Mouse (Mus musculus): ENCODE data around the gene Gbp10.
"Not testable (repeated sequence)": the region's sequence is repeated elsewhere in the genome, so short reads cannot be mapped to it uniquely, and the experiment has no call there.

The Gbp10 gene

DNA sequence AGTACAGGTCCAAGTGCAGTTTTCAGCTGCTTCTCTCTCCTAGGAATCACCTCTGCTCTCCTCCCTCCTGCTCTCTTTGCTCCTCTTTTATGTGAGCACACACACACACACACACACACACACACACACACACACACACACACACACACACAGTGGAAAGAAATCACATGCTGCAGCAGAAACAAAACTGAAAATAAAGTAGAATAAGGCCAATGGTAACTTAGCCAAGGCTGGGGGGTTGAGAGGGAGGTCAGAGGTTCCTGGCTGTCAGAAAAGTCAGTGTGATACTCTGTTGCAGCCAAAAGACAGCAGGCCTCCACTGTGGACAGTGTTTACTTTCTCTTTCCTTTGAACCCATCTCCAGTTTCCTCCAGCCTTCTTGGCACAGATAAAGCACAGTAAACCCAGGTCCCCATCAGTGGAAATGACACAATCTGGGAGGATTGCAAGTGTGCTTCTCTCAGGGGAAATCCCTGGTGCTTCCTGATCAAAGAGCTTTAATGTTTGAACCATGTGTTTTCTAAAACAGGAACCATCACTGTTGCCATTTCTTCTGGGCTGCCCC, at the start of gene Gbp10:
Gbp10 (minus strand) TSS at position 51 of the 565 bp plus-strand sequence.
- not testable (repeated sequence) for H3K4me1 ChIP-seq (replicated peaks; ENCODE audit: low read depth, low read length); H3K4me3 ChIP-seq (replicated peaks; ENCODE audit: low read length); H3K9me3 ChIP-seq (ENCODE audit: low read length); H3K36me3 ChIP-seq (ENCODE audit: insufficient read depth, low read length); H3K27me3 ChIP-seq (ENCODE audit: insufficient read depth, low read length)

DNA sequence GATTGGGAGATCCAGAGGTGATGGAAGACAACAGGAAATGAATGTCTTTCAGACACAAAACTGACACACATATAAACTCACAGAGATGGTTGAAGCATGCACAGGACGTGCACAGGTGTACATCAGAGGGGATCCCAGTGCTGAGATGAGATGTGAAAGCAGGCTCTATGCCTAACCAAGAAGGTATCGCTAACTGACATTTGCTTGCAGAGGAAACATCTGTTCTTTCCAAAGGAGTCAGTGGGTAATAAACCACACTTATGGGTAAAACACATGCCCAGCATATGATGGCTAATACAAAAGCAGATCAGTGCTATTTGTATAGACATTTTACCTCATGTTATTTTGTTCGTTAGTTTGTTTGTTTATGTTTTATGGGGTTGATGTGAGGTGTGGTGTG, 21.3 kb upstream of the Gbp10 start:
- not testable (repeated sequence) for H3K27me3 ChIP-seq (ENCODE audit: insufficient read depth, low read length); H3K36me3 ChIP-seq (ENCODE audit: insufficient read depth, low read length); H3K4me3 ChIP-seq (replicated peaks; ENCODE audit: low read length); H3K9me3 ChIP-seq (ENCODE audit: low read length)
- peaks cover 21% of the 10 kb centered on the region for H3K4me1 ChIP-seq (replicated peaks; ENCODE audit: low read depth, low read length)

DNA sequence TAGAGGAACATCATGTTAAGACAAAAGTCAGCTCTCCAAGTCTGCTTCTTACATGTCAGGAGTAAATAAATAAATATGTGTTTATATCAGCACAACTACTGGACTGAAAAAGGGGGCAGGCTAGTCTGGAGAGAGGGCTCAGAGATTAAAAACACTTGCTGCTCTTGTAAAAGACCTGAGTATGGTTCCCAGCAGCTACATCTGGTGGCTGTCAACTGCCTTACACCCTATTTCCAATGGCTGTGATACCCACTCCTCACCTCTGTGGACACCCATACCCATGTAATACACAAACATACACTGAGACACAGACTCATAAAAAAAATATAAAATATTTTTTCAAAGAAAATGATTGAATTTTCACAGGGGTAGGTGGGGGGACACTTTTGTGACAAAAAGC, 13.2 kb upstream of the Gbp10 start:
- TF ChIP-seq NANOG (IDR thresholded peaks at IDR 0.05; ENCODE audit: borderline replicate concordance, low read length): no peak
- TF ChIP-seq CTCF (conservative IDR thresholded peaks at IDR 0.05; ENCODE audit: low read length): no peak
- no peak for TF ChIP-seq POU5F1 (IDR thresholded peaks at IDR 0.05; ENCODE audit: borderline replicate concordance, low read length)

DNA sequence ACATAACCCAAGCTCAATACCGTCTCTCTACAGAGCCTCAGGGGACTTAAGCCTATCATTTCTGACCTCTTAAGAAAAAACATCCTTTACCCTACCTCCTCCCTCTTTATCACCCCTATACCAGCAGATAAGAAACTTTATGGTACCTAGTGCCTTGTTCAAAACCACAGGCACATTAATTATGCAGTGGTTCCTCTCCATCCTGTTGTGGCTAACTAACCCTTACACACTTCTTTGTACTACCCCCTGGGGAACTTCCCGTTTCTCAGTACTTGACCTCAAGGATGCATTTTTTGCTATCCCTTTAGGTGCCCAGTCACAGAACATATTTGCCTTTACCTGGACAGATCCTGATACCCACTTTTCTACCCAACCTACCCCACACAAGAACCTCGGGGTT, 5.4 kb upstream of the Gbp10 start:
- H3K27me3 ChIP-seq (ENCODE audit: insufficient read depth, low read length); H3K9me3 ChIP-seq (ENCODE audit: low read length); H3K4me3 ChIP-seq (replicated peaks; ENCODE audit: low read length); H3K36me3 ChIP-seq (ENCODE audit: insufficient read depth, low read length); H3K4me1 ChIP-seq (replicated peaks; ENCODE audit: low read depth, low read length): not testable (repeated sequence)

More for the DNA sequence above, 13.2 kb upstream of the Gbp10 start:
- no peaks in the 10 kb centered on the region for H3K36me3 ChIP-seq (ENCODE audit: insufficient read depth, low read length)
- H3K9me3 ChIP-seq (ENCODE audit: low read length): peaks cover 6% of the 10 kb centered on the region; the same call in 1 of the 2 replicates
- no peaks in the 10 kb centered on the region for H3K27me3 ChIP-seq (ENCODE audit: insufficient read depth, low read length)
- H3K4me3 ChIP-seq (replicated peaks; ENCODE audit: low read length): no peak overlapping the region
- no peaks in the 10 kb centered on the region; the same call in 1 of the 2 replicates for H3K4me1 ChIP-seq (replicated peaks; ENCODE audit: low read depth, low read length)

DNA sequence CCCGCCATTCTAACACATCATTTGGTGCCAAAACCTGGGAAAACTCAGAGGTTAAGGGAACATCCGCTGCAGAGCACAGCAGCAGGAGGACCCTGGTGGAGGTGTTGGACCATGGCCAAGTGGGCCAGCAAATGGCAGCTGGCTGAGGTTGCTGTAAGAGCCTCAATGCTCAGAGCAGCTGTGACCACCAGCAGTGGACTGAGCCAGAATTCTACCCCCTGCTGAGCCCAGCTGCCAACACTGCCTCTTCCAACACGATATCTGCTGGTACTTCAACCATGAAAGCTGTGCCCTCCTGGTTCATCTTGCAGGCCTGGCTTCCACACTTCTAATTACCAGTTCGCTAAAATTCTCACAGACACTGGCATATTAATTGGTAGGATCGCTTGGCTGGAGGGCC, 1.6 kb upstream of the Gbp10 start:
- not testable (repeated sequence) for H3K9me3 ChIP-seq (ENCODE audit: low read length); H3K4me3 ChIP-seq (replicated peaks; ENCODE audit: low read length); H3K36me3 ChIP-seq (ENCODE audit: insufficient read depth, low read length); H3K4me1 ChIP-seq (replicated peaks; ENCODE audit: low read depth, low read length); H3K27me3 ChIP-seq (ENCODE audit: insufficient read depth, low read length)

DNA sequence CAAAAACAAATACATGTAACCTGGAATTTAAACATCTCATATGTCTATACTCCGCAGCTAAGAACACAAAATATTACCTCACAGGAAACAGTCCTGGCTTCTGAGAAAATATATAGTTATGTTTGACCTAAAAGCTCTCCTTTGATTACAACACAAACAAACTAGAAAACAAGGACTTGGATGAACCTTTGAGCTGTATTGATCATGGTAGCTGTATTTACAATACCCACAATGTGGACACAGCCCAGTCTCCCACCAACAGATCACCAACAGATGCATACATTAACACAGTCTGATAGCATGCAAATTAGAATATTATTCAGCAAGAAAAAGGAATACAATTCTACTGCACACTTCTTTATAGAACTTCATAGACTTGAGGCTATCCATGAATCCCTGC, 931 bp downstream of the Gbp10 start:
- H3K27me3 ChIP-seq (ENCODE audit: insufficient read depth, low read length); H3K9me3 ChIP-seq (ENCODE audit: low read length); H3K4me3 ChIP-seq (replicated peaks; ENCODE audit: low read length): not testable (repeated sequence)

DNA sequence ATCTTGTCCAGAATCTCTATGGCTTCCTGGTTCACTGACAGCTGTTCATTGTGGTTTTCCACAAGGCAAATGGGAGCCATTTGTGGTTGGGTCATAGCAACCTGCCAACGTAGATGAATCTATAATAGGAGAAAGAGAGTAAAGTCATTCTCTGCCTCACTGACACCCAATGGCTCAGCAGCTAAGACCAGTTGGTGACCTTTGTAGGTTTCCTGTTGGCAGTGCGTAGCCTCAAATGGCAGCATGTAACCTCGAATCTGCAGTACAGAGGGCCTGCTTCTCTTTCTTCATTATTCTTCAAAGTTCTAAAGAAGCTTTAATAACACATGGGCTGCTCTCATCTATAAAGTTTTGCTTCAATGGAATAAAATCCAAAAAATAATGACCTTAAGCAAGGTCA, 3.3 kb downstream of the Gbp10 start:
- not testable (repeated sequence) for H3K36me3 ChIP-seq (ENCODE audit: insufficient read depth, low read length); H3K27me3 ChIP-seq (ENCODE audit: insufficient read depth, low read length); H3K4me3 ChIP-seq (replicated peaks; ENCODE audit: low read length); H3K9me3 ChIP-seq (ENCODE audit: low read length); H3K4me1 ChIP-seq (replicated peaks; ENCODE audit: low read depth, low read length)

More for the DNA sequence above, 931 bp downstream of the Gbp10 start:
- not testable (repeated sequence) for H3K36me3 ChIP-seq (ENCODE audit: insufficient read depth, low read length); H3K4me1 ChIP-seq (replicated peaks; ENCODE audit: low read depth, low read length)

DNA sequence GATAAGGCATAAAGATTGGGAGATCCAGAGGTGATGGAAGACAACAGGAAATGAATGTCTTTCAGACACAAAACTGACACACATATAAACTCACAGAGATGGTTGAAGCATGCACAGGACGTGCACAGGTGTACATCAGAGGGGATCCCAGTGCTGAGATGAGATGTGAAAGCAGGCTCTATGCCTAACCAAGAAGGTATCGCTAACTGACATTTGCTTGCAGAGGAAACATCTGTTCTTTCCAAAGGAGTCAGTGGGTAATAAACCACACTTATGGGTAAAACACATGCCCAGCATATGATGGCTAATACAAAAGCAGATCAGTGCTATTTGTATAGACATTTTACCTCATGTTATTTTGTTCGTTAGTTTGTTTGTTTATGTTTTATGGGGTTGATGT, 30.4 kb downstream of the Gbp10 start:
- H3K36me3 ChIP-seq (ENCODE audit: insufficient read depth, low read length); H3K4me1 ChIP-seq (replicated peaks; ENCODE audit: low read depth, low read length); H3K4me3 ChIP-seq (replicated peaks; ENCODE audit: low read length); H3K27me3 ChIP-seq (ENCODE audit: insufficient read depth, low read length): not testable (repeated sequence)
- peaks cover 28% of the 10 kb centered on the region for H3K9me3 ChIP-seq (ENCODE audit: low read length)

DNA sequence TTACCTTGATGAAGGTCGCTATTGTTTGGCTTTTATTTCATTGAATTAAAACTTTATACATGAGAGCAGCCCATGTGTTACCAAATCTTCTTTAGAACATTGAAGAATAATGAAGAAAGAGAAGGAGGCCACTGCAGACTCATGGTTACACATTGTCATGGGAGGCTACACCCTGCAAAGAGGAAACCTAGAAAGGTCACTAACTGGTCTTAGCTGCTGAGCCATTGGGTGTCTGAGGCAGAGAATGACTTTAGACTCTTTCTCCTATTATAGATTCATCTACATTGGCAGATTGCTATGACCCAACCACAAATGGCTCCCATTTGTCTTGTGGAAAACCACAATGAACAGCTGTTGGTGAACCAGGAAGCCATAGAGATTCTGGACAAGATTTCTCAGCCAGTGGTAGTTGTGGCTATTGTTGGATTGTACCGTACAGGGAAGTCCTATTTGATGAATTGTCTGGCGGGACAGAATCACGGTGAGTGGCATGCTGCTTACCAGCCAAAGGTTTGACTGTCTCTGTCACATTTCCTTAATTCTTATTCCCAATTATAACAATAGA, 38.5 kb downstream of the Gbp10 start:
- H3K4me1 ChIP-seq (replicated peaks; ENCODE audit: low read depth, low read length); H3K27me3 ChIP-seq (ENCODE audit: insufficient read depth, low read length); H3K4me3 ChIP-seq (replicated peaks; ENCODE audit: low read length); H3K36me3 ChIP-seq (ENCODE audit: insufficient read depth, low read length): not testable (repeated sequence)
- peaks cover 10% of the 10 kb centered on the region for H3K9me3 ChIP-seq (ENCODE audit: low read length)

DNA sequence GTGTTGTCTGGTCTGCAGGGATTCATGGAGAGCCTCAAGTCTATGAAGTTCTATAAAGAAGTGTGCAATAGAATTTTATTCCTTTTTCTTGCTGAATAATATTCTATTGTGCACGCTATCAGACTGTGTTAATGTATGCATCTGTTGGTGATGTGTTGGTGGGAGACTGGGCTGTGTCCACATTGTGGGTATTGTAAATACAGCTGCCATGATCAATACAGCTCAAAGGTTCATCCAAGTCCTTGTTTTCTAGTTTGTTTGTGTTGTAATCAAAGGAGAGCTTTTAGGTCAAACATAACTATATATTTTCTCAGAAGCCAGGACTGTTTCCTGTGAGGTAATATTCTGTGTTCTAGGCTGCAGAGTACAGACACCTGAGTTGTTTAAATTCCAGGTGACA, 40.2 kb downstream of the Gbp10 start:
- H3K4me3 ChIP-seq (replicated peaks; ENCODE audit: low read length); H3K4me1 ChIP-seq (replicated peaks; ENCODE audit: low read depth, low read length); H3K36me3 ChIP-seq (ENCODE audit: insufficient read depth, low read length); H3K9me3 ChIP-seq (ENCODE audit: low read length); H3K27me3 ChIP-seq (ENCODE audit: insufficient read depth, low read length): not testable (repeated sequence)

DNA sequence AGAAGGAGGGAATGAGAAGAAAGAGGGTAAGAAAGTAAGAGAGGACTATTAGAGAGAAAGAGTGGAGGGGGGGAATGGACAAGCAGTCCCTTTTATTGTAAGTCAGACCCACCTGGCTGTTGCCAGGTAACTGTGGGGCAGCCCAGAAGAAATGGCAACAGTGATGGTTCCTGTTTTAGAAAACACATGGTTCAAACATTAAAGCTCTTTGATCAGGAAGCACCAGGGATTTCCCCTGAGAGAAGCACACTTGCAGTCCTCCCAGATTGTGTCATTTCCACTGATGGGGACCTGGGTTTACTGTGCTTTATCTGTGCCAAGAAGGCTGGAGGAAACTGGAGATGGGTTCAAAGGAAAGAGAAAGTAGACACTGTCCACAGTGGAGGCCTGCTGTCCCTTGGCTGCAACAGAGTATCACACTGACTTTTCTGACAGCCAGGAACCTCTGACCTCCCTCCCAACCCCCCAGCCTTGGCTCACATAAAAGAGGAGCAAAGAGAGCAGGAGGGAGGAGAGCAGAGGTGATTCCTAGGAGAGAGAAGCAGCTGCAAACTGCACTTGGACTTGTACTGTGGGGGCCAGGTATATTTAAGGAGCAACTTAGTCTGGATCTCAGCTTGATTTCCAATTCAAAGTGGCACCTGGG, 41.3 kb downstream of the Gbp10 start:
- H3K4me3 ChIP-seq (replicated peaks; ENCODE audit: low read length); H3K36me3 ChIP-seq (ENCODE audit: insufficient read depth, low read length): not testable (repeated sequence)

DNA sequence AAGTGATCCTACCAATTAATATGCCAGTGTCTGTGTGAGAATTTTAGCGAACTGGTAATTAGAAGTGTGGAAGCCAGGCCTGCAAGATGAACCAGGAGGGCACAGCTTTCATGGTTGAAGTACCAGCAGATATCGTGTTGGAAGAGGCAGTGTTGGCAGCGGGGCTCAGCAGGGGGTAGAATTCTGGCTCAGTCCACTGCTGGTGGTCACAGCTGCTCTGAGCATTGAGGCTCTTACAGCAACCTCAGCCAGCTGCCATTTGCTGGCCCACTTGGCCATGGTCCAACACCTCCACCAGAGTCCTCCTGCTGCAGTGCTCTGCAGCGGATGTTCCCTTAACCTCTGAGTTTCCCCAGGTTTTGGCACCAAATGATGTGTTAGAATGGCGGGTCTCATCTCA, 43.0 kb downstream of the Gbp10 start:
- H3K4me1 ChIP-seq (replicated peaks; ENCODE audit: low read depth, low read length); H3K4me3 ChIP-seq (replicated peaks; ENCODE audit: low read length); H3K9me3 ChIP-seq (ENCODE audit: low read length); H3K27me3 ChIP-seq (ENCODE audit: insufficient read depth, low read length); H3K36me3 ChIP-seq (ENCODE audit: insufficient read depth, low read length): not testable (repeated sequence)

More for the DNA sequence above, 41.3 kb downstream of the Gbp10 start:
- H3K27me3 ChIP-seq (ENCODE audit: insufficient read depth, low read length); H3K4me1 ChIP-seq (replicated peaks; ENCODE audit: low read depth, low read length); H3K9me3 ChIP-seq (ENCODE audit: low read length): not testable (repeated sequence)

DNA sequence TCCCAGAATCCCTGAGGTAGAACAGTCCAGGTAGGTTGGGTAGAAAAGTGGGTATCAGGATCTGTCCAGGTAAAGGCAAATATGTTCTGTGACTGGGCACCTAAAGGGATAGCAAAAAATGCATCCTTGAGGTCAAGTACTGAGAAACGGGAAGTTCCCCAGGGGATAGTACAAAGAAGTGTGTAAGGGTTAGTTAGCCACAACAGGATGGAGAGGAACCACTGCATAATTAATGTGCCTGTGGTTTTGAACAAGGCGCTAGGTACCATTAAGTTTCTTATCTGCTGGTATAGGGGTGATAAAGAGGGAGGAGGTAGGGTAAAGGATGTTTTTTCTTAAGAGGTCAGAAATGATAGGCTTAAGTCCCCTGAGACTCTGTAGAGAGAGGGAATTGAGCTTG, 46.8 kb downstream of the Gbp10 start:
- not testable (repeated sequence) for H3K4me3 ChIP-seq (replicated peaks; ENCODE audit: low read length); H3K9me3 ChIP-seq (ENCODE audit: low read length); H3K27me3 ChIP-seq (ENCODE audit: insufficient read depth, low read length); H3K4me1 ChIP-seq (replicated peaks; ENCODE audit: low read depth, low read length); H3K36me3 ChIP-seq (ENCODE audit: insufficient read depth, low read length)

All from E14TG2a.4 (cell line).